Mouse (Mus musculus) cerebellum, adult 11 months (tissue): ENCODE data around the gene Poll.

Experiments
- DNase-seq: peaks from one replicate; pipeline ENCODE4 v3.0.0; 2022

Poll gene

GRCm38 (mm10) chr19:45531554-45531953 is 28.8 kb downstream of the Poll start:
- DNase-seq: no peak

- no peak for DNase-seq
These were observed 29.9 kb downstream of the Poll start for GRCm38 (mm10) chr19:45530200-45530995.

GRCm38 (mm10) chr19:45529294-45529693 is 31.0 kb downstream of the Poll start:
- DNase-seq: no peak

- DNase-seq: no peak
These were observed 32.3 kb downstream of the Poll start for GRCm38 (mm10) chr19:45527931-45528534.

- no peak for DNase-seq
These were observed 32.9 kb downstream of the Poll start for GRCm38 (mm10) chr19:45527382-45527781.

- DNase-seq: no peak
These were observed 44.1 kb downstream of the Poll start for GRCm38 (mm10) chr19:45516264-45516663.

GRCm38 (mm10) chr19:45515341-45515740 is 45.0 kb downstream of the Poll start:
- DNase-seq: no peak

GRCm38 (mm10) chr19:45511406-45511805 is 48.9 kb downstream of the Poll start:
- DNase-seq: no peak

GRCm38 (mm10) chr19:45510680-45511079 is 49.7 kb downstream of the Poll start:
- no peak for DNase-seq

- DNase-seq: peak; percentile 46
These were observed 52.8 kb downstream of the Poll start for GRCm38 (mm10) chr19:45507531-45507930.

GRCm38 (mm10) chr19:45505446-45505845 is 54.9 kb downstream of the Poll start:
- no peak for DNase-seq
